Mouse (Mus musculus): ENCODE results near the gene Tnfsf8.
A peak's percentile ranks its signal among the peaks of the same experiment; 100 is the strongest.

Tnfsf8 gene

DNA sequence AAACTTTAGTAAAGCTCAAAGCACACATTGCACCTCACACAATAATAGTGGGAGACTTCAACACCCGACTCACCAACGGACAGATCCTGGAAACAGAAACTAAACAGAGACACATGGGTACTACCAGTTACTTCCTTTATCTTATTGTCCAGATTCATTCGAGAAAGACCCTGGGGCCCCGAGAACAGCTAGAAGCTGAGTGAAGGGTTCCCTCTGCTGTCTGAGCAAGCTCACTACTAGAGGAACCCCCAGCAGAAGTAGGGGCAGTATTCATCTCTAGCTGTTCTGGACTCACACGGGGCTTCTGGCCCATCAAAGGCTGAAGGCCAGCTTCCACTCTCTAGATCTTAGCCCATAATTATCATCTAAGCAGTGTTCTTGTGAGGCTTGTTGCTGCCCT lies 20.7 kb downstream of the Tnfsf8 start:
- peak; percentile 29 to 30 for DNase-seq

DNA sequence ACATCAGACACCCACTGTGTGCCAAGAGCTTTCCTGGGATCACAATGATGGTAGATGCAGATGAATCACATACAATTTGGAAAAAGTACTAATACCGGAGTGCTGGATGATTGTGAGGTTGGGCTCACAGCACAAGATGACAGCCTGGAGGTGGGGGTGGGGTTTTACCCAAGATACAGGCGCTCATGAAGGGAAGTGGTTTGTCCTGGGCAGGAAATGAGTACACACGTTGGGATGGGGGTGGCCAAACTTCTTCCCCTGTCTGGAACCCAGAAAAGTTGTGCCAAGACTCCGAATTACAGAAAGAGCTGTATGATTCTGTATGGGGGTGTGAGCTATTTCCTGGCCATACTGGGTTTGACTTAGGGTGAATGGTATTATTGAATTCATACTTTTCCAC lies 38.0 kb downstream of the Tnfsf8 start:
- no peak for DNase-seq

DNA sequence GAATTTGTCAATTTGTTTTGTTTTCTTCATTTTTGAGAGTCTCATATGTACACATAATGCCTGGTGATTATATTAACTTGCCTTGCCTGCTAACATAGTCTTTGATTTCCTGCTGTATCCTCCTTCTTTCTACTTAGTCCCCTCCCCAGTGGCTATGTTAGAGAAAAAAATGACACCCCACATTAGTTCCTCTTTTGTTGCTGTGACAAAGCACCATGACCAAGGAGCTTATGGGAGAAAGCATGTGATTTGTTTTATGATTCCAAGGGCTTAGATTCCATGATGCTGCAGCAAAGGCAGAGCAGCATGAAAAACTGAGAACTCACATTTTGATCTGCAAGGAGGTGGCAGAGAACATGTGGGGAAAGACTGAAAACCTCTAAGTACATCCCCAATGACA lies 43.6 kb downstream of the Tnfsf8 start:
- DNase-seq, result no peak

- DNase-seq, result no peak
These were observed 45.5 kb downstream of the Tnfsf8 start for GRCm38 (mm10) chr4:63815668-63816067.

DNA sequence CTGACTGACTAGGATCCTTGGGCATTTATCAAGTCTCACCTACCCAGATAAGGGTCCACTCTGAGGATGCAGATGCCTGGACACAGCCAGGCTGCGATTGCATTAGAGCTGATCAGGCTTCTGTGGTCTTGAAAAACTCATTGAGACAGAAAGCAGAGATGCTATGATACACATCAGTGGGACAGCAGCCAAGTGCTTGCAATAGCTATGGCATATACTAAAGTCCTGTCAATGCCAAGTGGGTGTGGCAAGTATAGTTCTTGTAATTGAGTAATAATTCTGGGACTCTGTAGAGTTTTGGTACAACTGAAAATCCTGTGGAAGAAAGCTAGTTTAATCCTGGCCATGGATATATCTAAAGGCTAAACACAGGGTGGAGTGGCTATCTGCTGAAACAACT lies 63.1 kb downstream of the Tnfsf8 start:
- no peak for DNase-seq

DNA sequence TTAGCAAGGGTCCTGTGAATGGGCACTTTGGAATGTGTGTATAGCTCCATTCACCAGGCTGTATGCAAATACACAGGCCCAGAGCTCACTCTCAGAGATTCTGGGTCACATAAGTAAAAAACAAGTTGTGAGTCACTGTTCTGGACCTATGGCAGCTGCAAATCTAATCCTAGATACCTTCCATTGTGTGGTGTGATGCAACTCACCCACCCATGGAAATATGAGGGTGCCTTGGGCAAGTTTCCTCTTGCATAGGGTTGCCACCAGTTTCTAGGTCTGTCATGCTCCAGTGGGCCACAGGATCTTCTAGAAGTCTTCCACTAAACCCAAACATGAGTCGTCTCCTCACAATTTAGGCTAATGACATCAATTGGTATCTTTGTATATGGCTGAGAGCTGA lies 64.6 kb downstream of the Tnfsf8 start:
- DNase-seq, result no peak

- no peak for DNase-seq
These were observed 68.8 kb downstream of the Tnfsf8 start for GRCm38 (mm10) chr4:63792328-63792727.

GRCm38 (mm10) chr4:63785466-63785865 lies 75.7 kb downstream of the Tnfsf8 start:
- no peak for DNase-seq

DNA sequence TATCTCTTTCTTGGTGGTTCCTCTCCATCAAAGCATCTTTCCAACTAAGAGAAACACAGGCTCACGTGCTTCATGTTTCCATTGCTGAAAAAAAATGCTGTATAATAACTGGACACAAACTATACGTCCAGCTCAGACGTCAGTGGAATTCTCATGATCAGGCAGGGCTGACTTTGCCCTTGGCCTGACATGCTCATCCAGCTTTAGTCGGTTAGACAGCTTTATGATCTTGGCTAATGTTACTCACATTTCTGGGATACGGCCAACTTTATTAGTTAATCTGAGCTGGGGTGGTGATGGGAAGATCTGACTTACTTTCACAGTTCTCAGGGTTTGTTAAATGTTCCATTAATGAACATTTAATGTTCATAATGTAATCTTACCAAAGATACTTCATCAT lies 77.3 kb downstream of the Tnfsf8 start:
- no peak for DNase-seq

- DNase-seq, result no peak
These were observed 78.1 kb downstream of the Tnfsf8 start for GRCm38 (mm10) chr4:63782970-63783613.
